Mouse (Mus musculus) B cell, adult (primary cell): ENCODE measurements around the gene Tas2r136. TPM values are rescaled to one million over a fixed set of nuclear protein-coding genes. Genes with fewer than 3 reads are reported as not detected.

Experiments used
- total RNA-seq: library from RNA; stranded (reverse); gene quantifications from 4 replicates; pipeline ENCODE4 v1.2.4, GENCODE M21; 2023; ENCODE audit not compliant: inconsistent age

The Tas2r136 gene
- not detected in 4 replicates for total RNA-seq

GRCm38 (mm10) chr6:132778062-132778461 lies at the start of gene Tas2r136:
Gene Tas2r136 (minus strand): TSS chr6:132778162.

GRCm38 (mm10) chr6:132802518-132802917 lies 24.6 kb upstream of the Tas2r136 start, which contains the start of gene Tas2r117:
Gene Tas2r117 (plus strand): TSS chr6:132802818.

GRCm38 (mm10) chr6:132761831-132762230 lies 16.1 kb downstream of the Tas2r136 start, which contains the start of gene Tas2r102:
Gene Tas2r102 (plus strand): TSS chr6:132762131.

GRCm38 (mm10) chr6:132754430-132754829 lies 23.5 kb downstream of the Tas2r136 start, which contains the start of gene Tas2r124:
Gene Tas2r124 (plus strand): TSS chr6:132754730.

GRCm38 (mm10) chr6:132737935-132738334 lies 40.0 kb downstream of the Tas2r136 start, which contains the start of gene Tas2r115:
Gene Tas2r115 (minus strand): TSS chr6:132738035.

Other genes starting within 250 kb of the Tas2r136 start
- not detected in 4 replicates for gene Prh1, start 208.4 kb downstream of the Tas2r136 start, total RNA-seq
- gene Prp2, start 182.2 kb downstream of the Tas2r136 start, total RNA-seq = not detected in 4 replicates
- not detected in 4 replicates for gene A630073D07Rik, start 126.6 kb downstream of the Tas2r136 start, total RNA-seq
- not detected in 4 replicates for gene Tas2r120, start 121.2 kb downstream of the Tas2r136 start, total RNA-seq
- not detected in 4 replicates for gene Tas2r121, start 77.2 kb downstream of the Tas2r136 start, total RNA-seq
- gene Tas2r122, start 66.2 kb downstream of the Tas2r136 start, total RNA-seq = not detected in 4 replicates
- gene Tas2r115, start 40.1 kb downstream of the Tas2r136 start, total RNA-seq = not detected in 4 replicates
- not detected in 4 replicates for gene Tas2r124, start 23.4 kb downstream of the Tas2r136 start, total RNA-seq
- not detected in 4 replicates for gene Tas2r102, start 16.0 kb downstream of the Tas2r136 start, total RNA-seq
- not detected in 4 replicates for gene Tas2r117, start 24.7 kb upstream of the Tas2r136 start, total RNA-seq
- not detected in 4 replicates for gene Tas2r123, start 69.0 kb upstream of the Tas2r136 start, total RNA-seq
- not detected in 4 replicates for gene Tas2r116, start 77.3 kb upstream of the Tas2r136 start, total RNA-seq
- gene Tas2r110, start 89.8 kb upstream of the Tas2r136 start, total RNA-seq = not detected in 4 replicates
- gene Tas2r113, start 114.8 kb upstream of the Tas2r136 start, total RNA-seq = not detected in 4 replicates
- not detected in 4 replicates for gene Tas2r125, start 131.5 kb upstream of the Tas2r136 start, total RNA-seq
- not detected in 4 replicates for gene Tas2r129, start 172.9 kb upstream of the Tas2r136 start, total RNA-seq
- not detected in 4 replicates for gene Tas2r131, start 179.8 kb upstream of the Tas2r136 start, total RNA-seq
- not detected in 4 replicates for gene Tas2r109, start 202.8 kb upstream of the Tas2r136 start, total RNA-seq